In the genomic region with DNA sequence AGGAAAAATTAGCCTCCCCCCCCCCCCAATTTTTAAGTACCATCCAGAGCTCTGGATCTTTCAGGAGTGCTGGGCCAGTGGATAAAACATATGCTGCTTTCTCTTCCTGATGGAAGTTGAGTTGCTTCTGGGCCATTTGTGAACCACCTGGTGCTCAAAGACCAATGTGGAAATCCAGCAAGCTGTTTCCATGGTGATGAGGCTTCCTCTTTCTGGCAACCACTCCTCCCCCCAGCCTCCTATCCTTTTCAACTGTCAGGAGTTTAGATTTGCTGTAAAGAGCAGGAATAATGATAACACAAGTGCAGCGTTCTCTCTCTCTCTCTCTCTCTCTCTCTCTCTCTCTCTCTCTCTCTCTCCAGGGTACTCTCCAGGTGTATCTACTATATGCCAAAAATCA, we compare ENCODE assay signal across 15 mouse cellular contexts.
DNase-seq lines count a peak whose midpoint lies in the region; ATAC-seq and TF ChIP-seq lines count a peak whose summit lies in the region.
"Had no signal": no experiment of that assay in that cellular context is flagged by ENCODE, and none has a peak within 500 bp of the region (broad histone marks: within the 10 kb centered on the region; RNA-seq: fewer than 3 reads in every experiment).

No protein-coding gene starts in this region.

- H3K9me3 ChIP-seq in hindbrain, embryonic 13.5 days: no peaks in the 10 kb centered on the region
- H3K9me3 ChIP-seq in neural tube, embryonic 14.5 days (ENCODE audit: control insufficient read depth, low read length): no peaks in the 10 kb centered on the region
- H3K9me3 ChIP-seq: limb, embryonic 12.5 days had no signal

- peak; percentile 71; the same call in 1 of the 2 replicates for ATAC-seq in hindbrain, embryonic 13.5 days (ENCODE audit: low FRiP score)
- peak; percentile 29; the same call in 1 of the 2 replicates for ATAC-seq in neural tube, embryonic 14.5 days (ENCODE audit: low read depth)

- H3K4me1 ChIP-seq in hindbrain, embryonic 13.5 days (replicated peaks): peaks cover 8% of the 10 kb centered on the region
- no peaks in the 10 kb centered on the region; the same call in 1 of the 2 replicates for H3K4me1 ChIP-seq in neural tube, embryonic 14.5 days (ENCODE audit: control insufficient read depth, insufficient read depth, low read length)
- H3K4me1 ChIP-seq: limb, embryonic 12.5 days had no signal

- no peak for TF ChIP-seq POLR2A in brain, embryonic 14.5 days (IDR thresholded peaks at IDR 0.05; ENCODE audit: borderline replicate concordance, extremely low read depth, insufficient read depth, insufficient read length, poor library complexity, severe bottlenecking)

- DNase-seq in left cerebral cortex, postnatal 4 days: peak; percentile 14
- DNase-seq in left cerebral cortex, adult 18-20 months (ENCODE audit: low spot score in 2 of 2): no peak
- peak; percentile 85 for DNase-seq in brain, embryonic 14.5 days (ENCODE audit: low read depth)
- no peak for DNase-seq in cerebellum, adult 18-20 months
- no peak for DNase-seq in lung, adult 18-20 months
- DNase-seq: adrenal gland, postnatal 10 days; cerebellum, adult 9-10 months; heart, postnatal 14 days; lung, postnatal 10 days had no signal

- H3K27me3 ChIP-seq in hindbrain, embryonic 13.5 days: no peaks in the 10 kb centered on the region
- H3K27me3 ChIP-seq in neural tube, embryonic 14.5 days (ENCODE audit: control insufficient read depth, insufficient read depth, low read length): no peaks in the 10 kb centered on the region
- H3K27me3 ChIP-seq: limb, embryonic 12.5 days had no signal

- intact Hi-C loops in left cerebral cortex, postnatal 4 days (cut with DNase I): loop anchor here (2.0 to 10.0 kb wide), 2 partner anchors 401 to 667 kb away; a partner anchor contains a TSS

- H3K9ac ChIP-seq in hindbrain, embryonic 13.5 days: no peak overlapping the region
- no peak overlapping the region for H3K9ac ChIP-seq in neural tube, embryonic 14.5 days (replicated peaks; ENCODE audit: low read depth, low read length)
- H3K9ac ChIP-seq: limb, embryonic 12.5 days had no signal

- 31% methylated on average over 1 of the region's 1 CpGs for WGBS in hindbrain, embryonic 13.5 days
- 25% methylated on average over 1 of the region's 1 CpGs for WGBS in neural tube, embryonic 14.5 days

- no peaks in the 10 kb centered on the region for H3K36me3 ChIP-seq in hindbrain, embryonic 13.5 days
- no peaks in the 10 kb centered on the region for H3K36me3 ChIP-seq in neural tube, embryonic 14.5 days (ENCODE audit: control insufficient read depth, insufficient read depth, low read length)
- H3K36me3 ChIP-seq: limb, embryonic 12.5 days had no signal

- TF ChIP-seq CTCF in brain, embryonic 14.5 days (IDR thresholded peaks at IDR 0.05; ENCODE audit: borderline replicate concordance, extremely low read depth, insufficient read depth, insufficient read length): no peak

- H3K27ac ChIP-seq in hindbrain, embryonic 13.5 days: no peak overlapping the region
- no peak overlapping the region for H3K27ac ChIP-seq in neural tube, embryonic 14.5 days (ENCODE audit: low read depth, low read length)
- H3K27ac ChIP-seq: limb, embryonic 12.5 days; stomach, postnatal 0 days had no signal

- no peak overlapping the region for H3K4me2 ChIP-seq in hindbrain, embryonic 13.5 days
- H3K4me2 ChIP-seq in neural tube, embryonic 14.5 days (ENCODE audit: low read depth, low read length): no peak overlapping the region
- H3K4me2 ChIP-seq: limb, embryonic 12.5 days had no signal

- H3K4me3 ChIP-seq in hindbrain, embryonic 13.5 days: no peak overlapping the region
- no peak overlapping the region for H3K4me3 ChIP-seq in neural tube, embryonic 14.5 days (ENCODE audit: low read depth, low read length)
- H3K4me3 ChIP-seq: erythroblast, embryonic 14.5 days; limb, embryonic 12.5 days; myocyte had no signal

Comparison
In these comparisons a context has a peak if more than half of its experiments do, and no peak if none do; other contexts are left out.
1. DNase-seq: peak in left cerebral cortex, postnatal 4 days (single experiment) and brain, embryonic 14.5 days (single experiment); none in left cerebral cortex, adult 18-20 months (0 of 2), cerebellum, adult 18-20 months (0 of 2) and lung, adult 18-20 months (0 of 2).